Mouse (Mus musculus): ENCODE measurements at regions not wholly inside any gene's neighbourhood (a gene's known extent, or its start where the extent isn't known, plus 50 kb on each side); places are given as distances from the start of the nearest gene placed in this dataset.

GRCm38 (mm10) chr19:37814089-37815073, 116.8 kb downstream of the Cyp26a1 start:
- TF ChIP-seq CTCF (IDR thresholded peaks at IDR 0.05; ENCODE audit: low read depth) (no peak), EP300 (IDR thresholded peaks at IDR 0.05; ENCODE audit: low read depth) (no peak)
